Mouse (Mus musculus): ENCODE measurements around the gene Ube2b. TPM values are rescaled to one million over a fixed set of nuclear protein-coding genes. Genes with fewer than 3 reads are reported as not detected.

The Ube2b gene
- polyA plus RNA-seq, 1 experiment from 2014 or later = 276 TPM

DNA sequence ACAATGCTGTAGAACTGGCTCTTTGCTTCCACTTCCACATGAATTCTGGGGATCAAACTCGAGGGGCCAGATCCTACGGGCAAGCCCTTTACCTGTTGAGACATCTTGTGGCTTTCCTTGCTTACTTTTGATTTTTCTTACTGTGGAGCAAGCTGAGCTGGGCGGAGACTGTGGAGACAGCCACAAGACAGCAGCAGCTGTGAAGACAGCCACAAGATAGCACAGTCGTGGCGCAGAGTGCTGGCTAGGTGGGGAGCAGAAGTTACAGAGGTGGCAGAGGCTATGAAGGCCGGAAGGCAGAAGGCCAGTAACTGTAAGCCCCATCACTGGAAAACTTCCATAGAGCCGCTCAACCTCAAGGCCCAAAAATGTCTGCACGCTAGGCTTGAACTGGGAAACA is 38.8 kb downstream of the Ube2b start:
- Histone ChIP-seq H3K36me3 (ENCODE audit: insufficient read depth, low read length) (no peaks in the 10 kb centered on the region), H3K4me1 (ENCODE audit: insufficient read depth, low read depth, low read length) (no peaks in the 10 kb centered on the region), H3K4me2 (replicated peaks; ENCODE audit: low read depth, low read length) (no peak overlapping the region), H3K9me3 (ENCODE audit: low read length) (no peaks in the 10 kb centered on the region), H3K27ac (ENCODE audit: low read length) (peak overlapping the region; percentile 73; the same call in 1 of the 2 replicates), H3K4me3 (ENCODE audit: low read depth, low read length) (no peak overlapping the region), H3K27me3 (replicated peaks; ENCODE audit: insufficient read depth, low read length) (no peaks in the 10 kb centered on the region), H3K9ac (replicated peaks; ENCODE audit: low read depth) (no peak overlapping the region)
- TF ChIP-seq EP300 (IDR thresholded peaks at IDR 0.05) (no peak), CTCF (IDR thresholded peaks at IDR 0.05) (no peak)
- no peak for ATAC-seq
- 88% methylated on average over 8 of the region's 8 CpGs for WGBS
- DNase-seq (ENCODE audit: low spot score) = no peak

DNA sequence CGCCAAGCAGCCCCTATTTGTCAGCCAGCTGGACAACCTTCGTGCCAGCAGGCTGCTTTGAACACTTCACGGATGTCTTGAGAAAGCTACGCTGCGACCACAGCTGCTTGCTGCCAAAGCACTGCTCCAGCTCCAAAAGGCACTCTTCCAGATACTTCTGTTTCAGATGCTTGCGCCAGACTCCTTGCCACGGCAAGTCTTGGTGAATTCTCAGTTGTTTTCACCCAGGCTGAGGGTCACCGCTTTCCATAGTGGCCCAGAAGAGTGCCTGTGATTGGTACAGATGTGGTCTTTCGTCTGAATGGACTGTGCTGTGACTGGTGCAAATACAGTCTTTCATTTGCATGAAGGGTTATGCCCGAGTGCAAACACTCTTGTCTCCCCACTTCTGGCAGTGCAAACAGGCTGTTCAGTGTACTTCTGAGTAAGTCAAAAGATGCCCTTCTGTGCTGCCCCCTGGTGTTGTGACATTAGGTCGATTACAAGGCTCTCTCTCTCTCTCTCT is 39.5 kb downstream of the Ube2b start:
- peak; percentile 96 for ATAC-seq
- TF ChIP-seq EP300 (IDR thresholded peaks at IDR 0.05) = no peak
- peak; percentile 75 for TF ChIP-seq CTCF (IDR thresholded peaks at IDR 0.05)
- Histone ChIP-seq H3K4me3 (ENCODE audit: low read depth, low read length) (no peak overlapping the region), H3K9me3 (ENCODE audit: low read length) (no peaks in the 10 kb centered on the region), H3K4me1 (ENCODE audit: insufficient read depth, low read depth, low read length) (no peaks in the 10 kb centered on the region), H3K9ac (replicated peaks; ENCODE audit: low read depth) (no peak overlapping the region), H3K36me3 (ENCODE audit: insufficient read depth, low read length) (no peaks in the 10 kb centered on the region), H3K27ac (ENCODE audit: low read length) (peak overlapping the region; percentile 73), H3K27me3 (replicated peaks; ENCODE audit: insufficient read depth, low read length) (no peaks in the 10 kb centered on the region), H3K4me2 (replicated peaks; ENCODE audit: low read depth, low read length) (no peak overlapping the region)
- WGBS = 35% methylated on average over 11 of the region's 11 CpGs
- peak; percentile 92 for DNase-seq (ENCODE audit: low spot score)

DNA sequence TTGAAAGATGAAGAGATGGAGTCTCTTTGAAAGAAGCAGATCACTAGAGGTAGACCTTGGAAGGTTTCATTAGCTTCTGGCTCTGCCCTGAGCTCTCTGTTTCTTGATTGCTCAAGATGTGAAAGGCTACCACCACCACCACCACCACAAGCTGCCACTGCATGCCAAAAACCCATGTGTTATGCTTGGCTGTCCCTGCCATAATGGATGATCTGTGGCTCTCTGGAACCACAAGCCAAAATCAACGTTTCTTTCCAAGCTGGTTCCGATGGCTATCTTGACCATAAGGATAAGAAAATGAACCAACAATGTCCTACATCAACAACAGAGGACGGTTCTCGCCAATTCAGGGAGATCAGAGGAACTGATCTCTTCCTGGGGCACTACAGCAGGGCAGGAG is 40.5 kb downstream of the Ube2b start:
- H3K4me1 ChIP-seq (ENCODE audit: insufficient read depth, low read depth, low read length) = no peaks in the 10 kb centered on the region
- H3K4me2 ChIP-seq (replicated peaks; ENCODE audit: low read depth, low read length) = no peak overlapping the region
- no peaks in the 10 kb centered on the region for H3K9me3 ChIP-seq (ENCODE audit: low read length)
- WGBS = 84% methylated on average over 4 of the region's 4 CpGs
- no peak overlapping the region for H3K4me3 ChIP-seq (ENCODE audit: low read depth, low read length)
- ATAC-seq = no peak
- no peaks in the 10 kb centered on the region for H3K36me3 ChIP-seq (ENCODE audit: insufficient read depth, low read length)
- H3K9ac ChIP-seq (replicated peaks; ENCODE audit: low read depth) = no peak overlapping the region
- no peaks in the 10 kb centered on the region for H3K27me3 ChIP-seq (replicated peaks; ENCODE audit: insufficient read depth, low read length)
- TF ChIP-seq CTCF (IDR thresholded peaks at IDR 0.05) (no peak), EP300 (IDR thresholded peaks at IDR 0.05) (no peak)
- no peak overlapping the region for H3K27ac ChIP-seq (ENCODE audit: low read length)
- DNase-seq (ENCODE audit: low spot score) = no peak

DNA sequence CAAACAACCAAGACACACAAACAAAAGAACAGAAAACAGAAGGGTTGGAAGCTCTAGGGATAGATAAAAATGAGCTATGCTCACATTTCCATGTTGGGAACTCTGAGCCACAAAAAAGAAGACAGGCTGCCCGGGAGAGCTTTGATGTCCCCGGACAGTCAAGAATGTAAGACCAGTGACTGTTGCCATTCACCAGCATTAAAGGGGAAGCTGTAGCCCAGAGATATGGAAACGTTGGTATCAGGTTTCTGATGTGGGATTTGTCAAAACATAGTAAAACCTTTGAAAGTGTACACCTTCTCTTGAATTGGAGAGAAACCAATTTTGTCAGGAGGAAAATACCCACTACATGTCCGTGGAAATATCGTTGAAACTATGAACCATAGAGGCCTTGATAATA is 41.1 kb downstream of the Ube2b start:
- DNase-seq (ENCODE audit: low spot score) (no peak), ATAC-seq (no peak)
- H3K4me2 ChIP-seq (replicated peaks; ENCODE audit: low read depth, low read length) = no peak overlapping the region
- no peaks in the 10 kb centered on the region for H3K27me3 ChIP-seq (replicated peaks; ENCODE audit: insufficient read depth, low read length)
- no peak overlapping the region for H3K9ac ChIP-seq (replicated peaks; ENCODE audit: low read depth)
- no peak overlapping the region for H3K4me3 ChIP-seq (ENCODE audit: low read depth, low read length)
- H3K36me3 ChIP-seq (ENCODE audit: insufficient read depth, low read length) = no peaks in the 10 kb centered on the region
- H3K27ac ChIP-seq (ENCODE audit: low read length) = no peak overlapping the region
- 83% methylated on average over 5 of the region's 5 CpGs for WGBS
- no peaks in the 10 kb centered on the region for H3K9me3 ChIP-seq (ENCODE audit: low read length)
- H3K4me1 ChIP-seq (ENCODE audit: insufficient read depth, low read depth, low read length) = no peaks in the 10 kb centered on the region
- no peak for TF ChIP-seq EP300 (IDR thresholded peaks at IDR 0.05)
- TF ChIP-seq CTCF (IDR thresholded peaks at IDR 0.05) = no peak

DNA sequence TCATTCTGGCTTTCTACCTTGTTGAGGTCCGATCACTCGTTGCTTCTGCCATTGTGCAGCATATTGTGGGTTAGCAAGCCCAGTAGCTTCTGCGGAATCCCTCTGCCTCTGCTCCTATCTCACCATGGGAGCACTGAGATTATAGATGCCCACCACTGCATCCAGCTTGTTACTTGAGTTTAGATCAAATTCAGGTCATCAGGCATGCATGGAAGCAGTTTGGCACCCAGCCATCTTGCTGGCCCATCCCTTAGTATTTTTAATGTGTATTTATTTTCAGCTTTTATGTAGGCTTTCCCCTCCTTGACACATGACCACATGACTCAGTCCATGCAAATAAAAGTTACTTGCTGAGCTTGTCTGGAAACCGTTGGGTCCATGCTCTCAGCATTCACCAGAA is 42.8 kb downstream of the Ube2b start:
- Histone ChIP-seq H3K9me3 (ENCODE audit: low read length) (no peaks in the 10 kb centered on the region), H3K27ac (ENCODE audit: low read length) (no peak overlapping the region), H3K36me3 (ENCODE audit: insufficient read depth, low read length) (no peaks in the 10 kb centered on the region), H3K4me3 (ENCODE audit: low read depth, low read length) (no peak overlapping the region), H3K4me2 (replicated peaks; ENCODE audit: low read depth, low read length) (no peak overlapping the region), H3K27me3 (replicated peaks; ENCODE audit: insufficient read depth, low read length) (no peaks in the 10 kb centered on the region), H3K9ac (replicated peaks; ENCODE audit: low read depth) (no peak overlapping the region), H3K4me1 (ENCODE audit: insufficient read depth, low read depth, low read length) (no peaks in the 10 kb centered on the region)
- ATAC-seq (no peak), DNase-seq (ENCODE audit: low spot score) (peak; percentile 15)
- WGBS = 72% methylated on average over 4 of the region's 4 CpGs
- TF ChIP-seq CTCF (IDR thresholded peaks at IDR 0.05) = no peak
- TF ChIP-seq EP300 (IDR thresholded peaks at IDR 0.05) = no peak

DNA sequence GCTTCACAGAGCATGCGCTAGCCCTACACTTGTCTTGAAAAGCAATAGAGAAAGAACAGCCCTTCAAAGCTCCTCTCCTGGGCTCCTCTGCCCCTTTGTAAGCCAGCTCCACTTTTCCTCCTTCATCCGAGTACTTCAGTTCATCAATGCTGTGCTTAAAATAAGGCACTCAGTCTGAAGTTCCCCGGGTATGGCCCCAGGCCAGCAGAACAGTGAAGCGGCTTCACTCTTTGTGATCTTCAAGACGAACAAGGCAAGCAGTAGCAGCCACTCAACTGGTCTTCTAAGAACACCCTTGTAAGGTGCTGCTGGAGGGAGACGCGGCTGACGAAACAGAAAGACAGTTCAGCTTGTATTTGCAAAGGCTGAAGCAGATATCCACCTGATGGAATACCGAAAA is 44.5 kb downstream of the Ube2b start:
- Histone ChIP-seq H3K4me3 (ENCODE audit: low read depth, low read length) (no peak overlapping the region), H3K4me1 (ENCODE audit: insufficient read depth, low read depth, low read length) (no peaks in the 10 kb centered on the region), H3K4me2 (replicated peaks; ENCODE audit: low read depth, low read length) (0 out of 2 replicates have a peak overlapping the region, but pooled peaks have one; percentile 3), H3K9ac (replicated peaks; ENCODE audit: low read depth) (no peak overlapping the region), H3K9me3 (ENCODE audit: low read length) (no peaks in the 10 kb centered on the region), H3K27ac (ENCODE audit: low read length) (no peak overlapping the region), H3K27me3 (replicated peaks; ENCODE audit: insufficient read depth, low read length) (no peaks in the 10 kb centered on the region), H3K36me3 (ENCODE audit: insufficient read depth, low read length) (no peaks in the 10 kb centered on the region)
- DNase-seq (ENCODE audit: low spot score) (peak; percentile 52), ATAC-seq (peak; percentile 35)
- 50% methylated on average over 9 of the region's 9 CpGs for WGBS
- peak; percentile 10; the same call in 1 of the 2 replicates for TF ChIP-seq EP300 (IDR thresholded peaks at IDR 0.05)
- no peak for TF ChIP-seq CTCF (IDR thresholded peaks at IDR 0.05)
